Mouse (Mus musculus) hindbrain, embryonic 16.5 days (tissue): ENCODE measurements around the gene Nfia. TPM values are rescaled to one million over a fixed set of nuclear protein-coding genes. Genes with fewer than 3 reads are reported as not detected.
A peak's percentile ranks its signal among the peaks of the same experiment; 100 is the strongest.

Experiments
- ATAC-seq: fragments of 200-750 bp; cut with Nextera tagmentation; 2 replicates; pipeline ENCODE4 v1.8.0; 2017; ENCODE audit warnings: moderate TSS enrichment, moderate library complexity
- H3K27ac ChIP-seq: fragments of 300-500 bp; sonication (generic); 2 replicates; pipeline ENCODE4 v1.5.1; 2014; ENCODE audit warnings: low read depth, mild to moderate bottlenecking, control low read depth, low read length, moderate library complexity
- H3K27me3 ChIP-seq: fragments of 300-500 bp; sonication (generic); replicated peaks from 2 replicates; pipeline ENCODE4 v1.6.1; 2014; ENCODE audit warnings: low read length; ENCODE audit not compliant: control insufficient read depth, insufficient read depth
- H3K36me3 ChIP-seq: fragments of 300-500 bp; sonication (generic); 2 replicates; pipeline ENCODE4 v1.6.1; 2014; ENCODE audit warnings: mild to moderate bottlenecking, low read length, moderate library complexity, mixed read lengths; ENCODE audit not compliant: control insufficient read depth, insufficient read depth
- H3K4me1 ChIP-seq: fragments of 300-500 bp; sonication (generic); 2 replicates; pipeline ENCODE4 v1.6.1; 2014; ENCODE audit warnings: low read depth, low read length; ENCODE audit not compliant: control insufficient read depth, insufficient read depth
- H3K4me2 ChIP-seq: fragments of 300-500 bp; sonication (generic); 2 replicates; pipeline ENCODE4 v1.6.1; 2014; ENCODE audit warnings: mild to moderate bottlenecking, low read length, control low read depth, moderate library complexity
- H3K4me3 ChIP-seq: fragments of 300-500 bp; sonication (generic); 2 replicates; pipeline ENCODE4 v1.5.1; 2014; ENCODE audit warnings: mild to moderate bottlenecking, low read length, control low read depth, moderate library complexity
- H3K9ac ChIP-seq: fragments of 300-500 bp; sonication (generic); 2 replicates; pipeline ENCODE4 v1.6.1; 2014; ENCODE audit warnings: low read depth, mild to moderate bottlenecking, control low read depth, low read length, moderate library complexity
- H3K9me3 ChIP-seq: fragments of 300-500 bp; sonication (generic); 2 replicates; pipeline ENCODE4 v1.6.1; 2014; ENCODE audit warnings: mild to moderate bottlenecking, low read length, moderate library complexity; ENCODE audit not compliant: control insufficient read depth
- WGBS: fragments of 180-500 bp; shearing (Covaris S2); extraction: QIAGEN DNeasy Blood & Tissue Kit; methylation state at CpG from one replicate; pipeline ENCODE4 v1.1.7; 2014; 5-methylcytosine and 5-hydroxymethylcytosine counted together
- polyA plus RNA-seq: library from polyadenylated mRNA; unstranded; fragments of >200 nt; fragmentation: Nextera tagmentation; extraction: Ambion mirVana; gene quantifications from 2 replicates; pipeline ENCODE4 v1.2.1, GENCODE M21; 2015

Nfia gene
- polyA plus RNA-seq, 1 experiment from 2014 or later: 38.4 TPM

GRCm38 (mm10) chr4:97785547-97786271 lies 13.2 kb downstream of the Nfia start:
- Histone ChIP-seq H3K27me3 (no peaks in the 10 kb centered on the region), H3K36me3 (peaks cover 2% of the 10 kb centered on the region; the same call in 1 of the 2 replicates), H3K9me3 (no peaks in the 10 kb centered on the region), H3K4me3 (no peak overlapping the region), H3K4me1 (peaks cover 5% of the 10 kb centered on the region), H3K9ac (no peak overlapping the region), H3K4me2 (peak overlapping the region; percentile 36; the same call in 1 of the 2 replicates), H3K27ac (peak overlapping the region; percentile 69; the same call in 1 of the 2 replicates)
- ATAC-seq: peak; percentile 22; the same call in 1 of the 2 replicates
- WGBS: 59% methylated on average over 8 of the region's 8 CpGs

DNA sequence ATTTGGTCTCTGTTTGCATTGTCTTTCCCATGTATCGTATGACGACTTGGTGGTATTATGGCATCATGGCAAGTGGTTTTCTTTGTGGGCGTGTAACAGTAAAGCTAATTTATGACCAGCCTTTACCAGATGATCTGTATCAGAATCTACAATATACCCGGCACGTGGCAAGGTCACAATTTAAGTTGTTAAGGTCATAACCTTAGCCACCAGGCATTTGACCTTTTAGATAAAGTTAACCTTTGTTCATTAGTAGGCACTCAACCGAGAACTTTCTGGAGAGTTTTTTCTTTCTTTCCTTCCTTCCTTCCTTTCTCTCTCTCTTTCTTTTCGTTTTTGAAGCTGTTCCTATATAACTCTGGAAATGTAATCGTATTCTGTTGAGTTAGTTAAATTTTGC lies 14.0 kb downstream of the Nfia start:
- H3K4me1 ChIP-seq: peaks cover 5% of the 10 kb centered on the region
- no peak overlapping the region for H3K4me2 ChIP-seq
- H3K9ac ChIP-seq: no peak overlapping the region
- WGBS: 58% methylated on average over 8 of the region's 8 CpGs
- peaks cover 2% of the 10 kb centered on the region; the same call in 1 of the 2 replicates for H3K36me3 ChIP-seq
- no peaks in the 10 kb centered on the region for H3K9me3 ChIP-seq
- ATAC-seq: no peak
- H3K4me3 ChIP-seq: no peak overlapping the region
- no peaks in the 10 kb centered on the region for H3K27me3 ChIP-seq
- H3K27ac ChIP-seq: no peak overlapping the region

- Histone ChIP-seq H3K27ac (no peak overlapping the region), H3K4me3 (no peak overlapping the region), H3K9ac (no peak overlapping the region), H3K36me3 (peaks cover 2% of the 10 kb centered on the region; the same call in 1 of the 2 replicates), H3K27me3 (no peaks in the 10 kb centered on the region), H3K9me3 (no peaks in the 10 kb centered on the region), H3K4me1 (peaks cover 5% of the 10 kb centered on the region), H3K4me2 (no peak overlapping the region)
- ATAC-seq: peak; percentile 45; the same call in 1 of the 2 replicates
- WGBS: 49% methylated on average over 3 of the region's 3 CpGs
Observed at GRCm38 (mm10) chr4:97787515-97787914, 15.0 kb downstream of the Nfia start.

DNA sequence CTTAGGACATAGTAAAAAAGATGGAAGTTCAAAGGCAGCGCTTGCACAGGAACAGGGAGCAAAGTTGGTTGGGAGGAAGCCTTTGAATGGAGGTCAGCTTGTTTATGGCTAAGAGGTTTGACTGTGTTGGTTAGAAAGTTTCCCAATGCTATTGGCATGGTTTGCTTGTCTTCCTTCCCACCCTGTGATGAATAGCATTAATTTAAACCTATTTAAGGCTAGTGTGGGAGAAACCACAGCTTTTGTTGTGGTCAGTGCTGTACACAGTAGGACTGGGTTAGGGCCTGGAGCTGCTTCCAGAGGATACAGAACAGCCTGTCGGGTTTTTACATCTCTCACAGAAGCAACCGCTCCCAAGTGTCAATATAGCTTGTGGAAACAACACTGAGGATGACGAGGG lies 16.0 kb downstream of the Nfia start:
- H3K4me1 ChIP-seq: peaks cover 5% of the 10 kb centered on the region
- peak; percentile 74; the same call in 1 of the 2 replicates for ATAC-seq

DNA sequence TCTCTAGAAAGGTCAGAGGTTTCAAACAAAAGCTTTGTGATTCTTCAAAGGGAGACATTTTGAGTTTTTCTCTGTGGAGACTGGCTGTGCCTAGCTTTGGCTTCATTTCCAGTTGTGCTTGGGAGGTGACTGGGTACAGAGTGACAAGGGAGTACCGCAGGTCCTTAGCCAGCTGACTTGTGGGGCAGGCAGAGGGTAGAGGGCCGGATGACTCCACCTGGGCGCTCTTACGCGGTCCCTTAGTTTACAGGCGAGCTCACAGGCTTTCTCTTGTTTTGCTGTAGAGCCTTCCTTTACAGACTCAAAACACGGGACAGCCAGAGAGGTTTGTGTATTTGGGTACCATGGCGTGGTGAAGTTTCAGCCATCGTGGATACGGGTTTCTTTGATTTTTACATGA lies 21.4 kb downstream of the Nfia start:
- Histone ChIP-seq H3K4me1 (peaks cover 3% of the 10 kb centered on the region; the same call in 1 of the 2 replicates), H3K4me3 (no peak overlapping the region), H3K36me3 (no peaks in the 10 kb centered on the region), H3K9ac (no peak overlapping the region), H3K4me2 (no peak overlapping the region; the same call in 1 of the 2 replicates), H3K9me3 (no peaks in the 10 kb centered on the region), H3K27me3 (no peaks in the 10 kb centered on the region), H3K27ac (no peak overlapping the region)
- ATAC-seq: no peak
- WGBS: 74% methylated on average over 10 of the region's 10 CpGs

More for the DNA sequence above, 16.0 kb downstream of the Nfia start:
- no peaks in the 10 kb centered on the region for H3K27me3 ChIP-seq
- peaks cover under 1% of the 10 kb centered on the region; the same call in 1 of the 2 replicates for H3K36me3 ChIP-seq
- H3K4me3 ChIP-seq: no peak overlapping the region
- no peaks in the 10 kb centered on the region for H3K9me3 ChIP-seq
- WGBS: 52% methylated on average over 4 of the region's 4 CpGs
- peak overlapping the region; percentile 56; the same call in 1 of the 2 replicates for H3K27ac ChIP-seq
- H3K4me2 ChIP-seq: peak overlapping the region; percentile 5; the same call in 1 of the 2 replicates
- no peak overlapping the region for H3K9ac ChIP-seq

- no peak overlapping the region for H3K27ac ChIP-seq
- no peaks in the 10 kb centered on the region for H3K36me3 ChIP-seq
- H3K4me1 ChIP-seq: no peaks in the 10 kb centered on the region
- ATAC-seq: no peak
- no peaks in the 10 kb centered on the region for H3K9me3 ChIP-seq
- no peak overlapping the region for H3K4me3 ChIP-seq
- H3K9ac ChIP-seq: 0 out of 2 replicates have a peak overlapping the region, but pooled peaks have one; percentile 4
- no peak overlapping the region for H3K4me2 ChIP-seq
- H3K27me3 ChIP-seq: no peaks in the 10 kb centered on the region
- 77% methylated on average over 4 of the region's 4 CpGs for WGBS
Observed at GRCm38 (mm10) chr4:97794865-97795264, 22.3 kb downstream of the Nfia start.

- Histone ChIP-seq H3K9me3 (no peaks in the 10 kb centered on the region), H3K27ac (peak overlapping the region; percentile 67; the same call in 1 of the 2 replicates), H3K27me3 (no peaks in the 10 kb centered on the region), H3K9ac (no peak overlapping the region; the same call in 1 of the 2 replicates), H3K4me3 (no peak overlapping the region), H3K4me2 (peak overlapping the region; percentile 25; the same call in 1 of the 2 replicates), H3K36me3 (no peaks in the 10 kb centered on the region), H3K4me1 (no peaks in the 10 kb centered on the region)
- 49% methylated on average over 5 of the region's 5 CpGs for WGBS
- ATAC-seq: peak; percentile 50; the same call in 1 of the 2 replicates
Observed at GRCm38 (mm10) chr4:97795957-97796356, 23.4 kb downstream of the Nfia start.

DNA sequence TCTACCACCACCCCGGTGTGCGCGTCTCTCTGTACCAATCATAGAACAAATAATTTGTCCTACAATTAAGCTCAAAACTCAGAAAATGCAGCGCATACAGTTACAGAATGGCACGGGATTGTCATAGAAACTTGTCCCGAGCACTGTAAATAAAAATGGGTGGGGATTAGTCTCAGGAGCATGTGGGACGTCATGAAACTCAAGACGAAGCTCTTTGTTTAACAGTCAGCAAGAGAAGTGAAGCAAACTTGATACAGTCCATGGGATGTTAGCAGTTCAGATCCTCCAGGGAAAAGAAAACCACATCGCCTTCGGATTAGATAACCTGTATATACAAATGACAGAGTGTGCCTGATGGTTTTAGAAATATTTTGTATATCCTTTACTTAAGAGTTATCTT lies 24.0 kb downstream of the Nfia start:
- Histone ChIP-seq H3K4me2 (no peak overlapping the region), H3K27ac (no peak overlapping the region)

DNA sequence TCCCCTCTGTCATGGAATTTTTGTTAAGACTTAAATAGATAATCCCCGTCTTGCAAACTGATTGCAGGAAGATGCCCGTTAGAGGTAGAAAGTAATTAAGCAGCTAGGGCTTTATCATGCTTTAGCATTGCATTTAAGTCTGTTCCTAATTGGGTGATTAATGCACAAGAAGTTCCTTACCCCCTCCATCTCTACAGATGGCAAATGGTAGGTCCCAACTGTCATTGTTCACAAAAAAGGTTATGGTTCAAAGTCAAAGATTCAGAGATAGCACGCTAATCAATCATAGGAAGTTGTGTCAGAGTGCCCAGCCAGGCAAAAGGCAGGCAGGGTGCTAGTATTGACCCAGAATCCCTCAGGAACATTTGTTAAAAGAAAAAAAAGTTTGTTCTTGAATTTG lies 31.3 kb downstream of the Nfia start:
- ATAC-seq: no peak
- no peaks in the 10 kb centered on the region for H3K27me3 ChIP-seq
- H3K9ac ChIP-seq: no peak overlapping the region
- H3K4me3 ChIP-seq: no peak overlapping the region
- H3K9me3 ChIP-seq: peaks cover 4% of the 10 kb centered on the region
- WGBS: 56% methylated on average over 3 of the region's 3 CpGs
- no peak overlapping the region for H3K27ac ChIP-seq
- H3K4me2 ChIP-seq: no peak overlapping the region
- no peaks in the 10 kb centered on the region for H3K36me3 ChIP-seq
- peaks cover 9% of the 10 kb centered on the region for H3K4me1 ChIP-seq

More for the DNA sequence above, 24.0 kb downstream of the Nfia start:
- no peak for ATAC-seq
- H3K9ac ChIP-seq: no peak overlapping the region
- no peak overlapping the region for H3K4me3 ChIP-seq
- H3K9me3 ChIP-seq: no peaks in the 10 kb centered on the region
- no peaks in the 10 kb centered on the region for H3K4me1 ChIP-seq
- no peaks in the 10 kb centered on the region for H3K36me3 ChIP-seq
- no peaks in the 10 kb centered on the region for H3K27me3 ChIP-seq
- 74% methylated on average over 10 of the region's 10 CpGs for WGBS
